Mouse (Mus musculus) testis, adult 2 months (tissue): ENCODE measurements at regions not wholly inside any gene's neighbourhood (a gene's known extent, or its start where the extent isn't known, plus 50 kb on each side); places are given as distances from the start of the nearest gene placed in this dataset.

Experiments
- H3K27ac ChIP-seq: fragments of 200-500 bp; 2 replicates; pipeline ENCODE4 v1.5.1; 2012; ENCODE audit warnings: low read depth, low read length; ENCODE audit not compliant: control insufficient read depth, insufficient read depth
- H3K27me3 ChIP-seq: fragments of 200-500 bp; 2 replicates; pipeline ENCODE4 v1.6.1; 2012; ENCODE audit warnings: mild to moderate bottlenecking, low read length, moderate library complexity; ENCODE audit not compliant: control insufficient read depth, insufficient read depth
- H3K36me3 ChIP-seq: fragments of 200-500 bp; 2 replicates; pipeline ENCODE4 v1.6.1; 2012; ENCODE audit warnings: mild to moderate bottlenecking, low read length; ENCODE audit not compliant: control insufficient read depth, insufficient read depth
- H3K4me1 ChIP-seq: fragments of 200-500 bp; 2 replicates; pipeline ENCODE4 v1.6.1; 2012; ENCODE audit warnings: low read length; ENCODE audit not compliant: control insufficient read depth, insufficient read depth
- H3K4me3 ChIP-seq: fragments of 200-500 bp; 2 replicates; pipeline ENCODE4 v1.5.1; 2012; ENCODE audit warnings: low read depth, mild to moderate bottlenecking, low read length, moderate library complexity, mixed read lengths; ENCODE audit not compliant: control insufficient read depth
- CTCF ChIP-seq: fragments of 200-500 bp; IDR thresholded peaks from 2 replicates; pipeline ENCODE4 v1.5.1; 2012; ENCODE audit warnings: low read depth, mild to moderate bottlenecking, inconsistent platforms, low read length, moderate library complexity; ENCODE audit not compliant: control insufficient read depth, insufficient read depth, insufficient replicate concordance
- POLR2A ChIP-seq: fragments of 200-500 bp; IDR thresholded peaks from 2 replicates; pipeline ENCODE4 v1.6.1; 2012; ENCODE audit warnings: low read depth, mild to moderate bottlenecking, inconsistent platforms, low read length, moderate library complexity; ENCODE audit not compliant: control insufficient read depth

GRCm38 (mm10) chr13:100954598-100955251 lies 121.5 kb upstream of the Slc30a5 start:
- Histone ChIP-seq H3K27ac (no peak overlapping the region), H3K4me3 (no peak overlapping the region), H3K27me3 (no peaks in the 10 kb centered on the region), H3K4me1 (peaks cover 3% of the 10 kb centered on the region; the same call in 1 of the 2 replicates), H3K36me3 (no peaks in the 10 kb centered on the region)
- TF ChIP-seq CTCF (no peak), POLR2A (no peak)

DNA sequence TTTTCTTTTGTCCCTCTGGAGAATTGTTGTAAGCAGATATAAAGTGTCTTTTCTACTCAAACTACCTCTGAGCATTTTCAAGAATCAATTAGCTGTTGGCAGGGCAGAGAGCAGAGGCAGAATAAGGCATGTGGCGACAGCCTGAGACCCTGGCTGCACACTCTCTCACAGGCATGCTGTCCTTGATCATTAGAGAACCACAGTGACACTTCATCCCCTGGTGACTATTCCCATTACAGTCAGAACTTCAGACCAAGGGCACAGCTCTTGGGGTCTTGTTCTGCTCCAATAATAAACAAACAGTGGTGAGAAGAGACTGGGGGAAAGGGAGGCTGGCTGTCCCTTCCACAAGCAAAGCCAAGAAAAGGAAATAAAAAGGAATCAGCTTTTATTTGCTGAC lies 120.9 kb upstream of the Slc30a5 start:
- Histone ChIP-seq H3K4me1 (peaks cover 3% of the 10 kb centered on the region; the same call in 1 of the 2 replicates), H3K27me3 (no peaks in the 10 kb centered on the region), H3K4me3 (peak overlapping the region; percentile 19; the same call in 1 of the 2 replicates), H3K27ac (no peak overlapping the region), H3K36me3 (no peaks in the 10 kb centered on the region)
- no peak for TF ChIP-seq CTCF
- no peak for TF ChIP-seq POLR2A

DNA sequence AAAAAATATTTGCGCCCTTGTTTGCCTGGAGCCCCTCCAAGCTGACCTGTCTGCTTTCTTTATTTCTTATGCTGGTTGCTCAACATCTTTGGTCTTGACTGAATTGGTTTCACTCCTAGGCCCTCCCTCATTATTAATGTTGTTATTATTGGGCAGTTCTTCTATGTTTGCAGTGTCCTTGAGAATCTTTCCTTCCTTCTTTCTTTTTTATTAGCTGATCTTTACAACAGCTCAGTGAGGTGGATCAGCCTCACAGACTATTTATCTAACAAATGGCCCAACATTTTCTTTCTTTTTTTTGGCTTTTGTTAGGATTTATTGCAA lies 117.9 kb upstream of the Slc30a5 start:
- Histone ChIP-seq H3K36me3 (no peaks in the 10 kb centered on the region), H3K4me3 (no peak overlapping the region), H3K27me3 (no peaks in the 10 kb centered on the region), H3K4me1 (peaks cover 3% of the 10 kb centered on the region; the same call in 1 of the 2 replicates), H3K27ac (no peak overlapping the region)
- TF ChIP-seq POLR2A (no peak), CTCF (no peak)

DNA sequence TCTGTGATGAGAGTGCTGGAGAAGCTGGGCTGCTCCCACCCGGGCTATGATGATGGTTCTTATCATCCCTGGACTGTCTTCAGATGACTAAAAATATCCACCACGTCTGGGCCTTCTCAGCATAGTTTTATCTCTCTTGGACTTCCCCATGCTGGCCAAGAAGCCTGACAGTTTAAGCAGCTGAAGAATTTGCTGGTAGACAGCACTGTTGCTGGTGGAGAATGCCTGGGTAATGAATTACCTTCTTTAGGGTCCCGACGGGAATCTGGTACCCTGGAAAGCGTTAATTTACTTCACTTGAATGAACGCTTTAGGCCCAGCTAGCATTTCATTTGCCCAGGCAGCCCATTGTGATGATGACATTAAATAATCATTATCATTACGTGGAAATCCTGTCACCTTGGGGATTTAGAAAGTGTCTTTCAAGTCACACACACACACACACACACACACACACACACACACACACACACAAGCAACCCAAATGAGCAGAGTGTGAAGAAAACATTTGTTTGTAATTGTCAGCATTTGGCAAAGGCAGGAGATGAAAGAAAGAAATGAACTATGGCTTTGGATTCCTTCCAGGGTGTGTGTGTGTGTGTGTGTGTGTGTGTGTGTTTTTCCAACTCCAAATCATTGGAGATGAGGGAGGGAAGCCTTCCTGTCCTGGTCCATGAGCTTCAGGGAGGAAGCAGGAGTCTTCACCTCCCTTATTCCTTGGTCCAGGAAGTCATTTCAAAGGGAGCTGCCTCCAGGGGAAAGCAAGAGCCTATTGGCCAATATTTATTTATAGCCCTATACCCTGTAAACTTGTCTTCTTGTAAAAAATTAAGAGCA lies 117.3 kb upstream of the Slc30a5 start:
- Histone ChIP-seq H3K4me1 (peaks cover 3% of the 10 kb centered on the region; the same call in 1 of the 2 replicates), H3K4me3 (no peak overlapping the region), H3K27ac (no peak overlapping the region), H3K27me3 (no peaks in the 10 kb centered on the region), H3K36me3 (no peaks in the 10 kb centered on the region)
- TF ChIP-seq POLR2A (no peak), CTCF (no peak)

DNA sequence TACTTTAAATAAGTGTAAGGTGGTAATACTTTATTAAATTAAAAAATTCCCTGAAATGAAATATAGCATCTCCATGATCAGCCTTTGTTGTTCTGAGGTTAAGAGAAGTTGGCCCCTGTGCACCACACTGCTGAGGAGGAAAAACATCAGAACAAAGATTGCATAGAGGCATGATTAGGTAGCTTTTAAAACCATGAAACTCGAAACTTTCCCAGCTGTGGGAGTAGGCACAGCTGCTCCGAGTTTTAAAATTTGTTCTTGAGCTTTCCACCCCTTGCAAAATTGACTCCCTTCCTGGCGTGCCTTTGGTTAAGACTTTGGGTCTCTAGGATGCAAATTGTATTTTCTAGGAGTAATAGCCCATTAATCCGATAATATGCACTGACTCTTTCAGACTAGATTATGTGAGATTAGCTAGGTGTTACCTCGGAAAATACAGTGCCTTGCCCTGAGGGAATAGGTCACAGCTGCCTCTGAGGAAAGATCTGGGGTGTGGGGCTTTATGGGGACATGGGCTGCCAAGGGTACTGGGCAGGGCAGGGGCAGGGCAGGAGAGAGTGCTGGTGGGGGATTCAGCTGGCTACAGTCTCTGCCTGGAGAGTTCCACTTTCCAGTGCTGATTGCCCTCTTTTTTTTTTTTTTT lies 110.1 kb upstream of the Slc30a5 start:
- Histone ChIP-seq H3K4me3 (no peak overlapping the region), H3K4me1 (peaks cover 5% of the 10 kb centered on the region), H3K36me3 (no peaks in the 10 kb centered on the region), H3K27ac (no peak overlapping the region), H3K27me3 (no peaks in the 10 kb centered on the region)
- TF ChIP-seq POLR2A: no peak
- TF ChIP-seq CTCF: no peak

- H3K4me1 ChIP-seq: peaks cover 5% of the 10 kb centered on the region
- H3K27ac ChIP-seq: no peak overlapping the region
- H3K27me3 ChIP-seq: no peaks in the 10 kb centered on the region
- no peaks in the 10 kb centered on the region for H3K36me3 ChIP-seq
- TF ChIP-seq CTCF (no peak), POLR2A (no peak)
- no peak overlapping the region for H3K4me3 ChIP-seq
Measured at GRCm38 (mm10) chr13:100940791-100941190, 107.6 kb upstream of the Slc30a5 start.

- H3K27ac ChIP-seq: no peak overlapping the region
- TF ChIP-seq CTCF (no peak; the same call in 1 of the 2 replicates), POLR2A (no peak)
Measured at GRCm38 (mm10) chr13:100939677-100940076, 106.5 kb upstream of the Slc30a5 start.

More at GRCm38 (mm10) chr13:100939677-100940076, 106.5 kb upstream of the Slc30a5 start:
- Histone ChIP-seq H3K27me3 (no peaks in the 10 kb centered on the region), H3K4me3 (no peak overlapping the region), H3K4me1 (peaks cover 5% of the 10 kb centered on the region), H3K36me3 (no peaks in the 10 kb centered on the region)
